Mouse (Mus musculus) forebrain, embryonic 11.5 days (tissue): ENCODE measurements around the gene M1ap. TPM values are rescaled to one million over a fixed set of nuclear protein-coding genes. Genes with fewer than 3 reads are reported as not detected.

ENCODE experiments used
- ATAC-seq: fragments of 200-750 bp; cut with Nextera tagmentation; replicated peaks from 2 replicates; pipeline ENCODE4 v1.8.0; 2017; ENCODE audit warnings: moderate TSS enrichment; ENCODE audit not compliant: low FRiP score
- DNase-seq: peaks from one replicate; pipeline ENCODE4 v3.0.0-alpha.2; 2017; ENCODE audit warnings: low spot score
- H3K27ac ChIP-seq: fragments of 300-500 bp; sonication (generic); 2 replicates; pipeline ENCODE4 v1.5.1; 2014; ENCODE audit warnings: low read depth, low read length
- H3K27me3 ChIP-seq: fragments of 300-500 bp; sonication (generic); 2 replicates; pipeline ENCODE4 v1.6.1; 2014; ENCODE audit warnings: mild to moderate bottlenecking, low read length, mixed read lengths; ENCODE audit not compliant: control insufficient read depth, insufficient read depth
- H3K36me3 ChIP-seq: fragments of 300-500 bp; sonication (generic); 2 replicates; pipeline ENCODE4 v1.6.1; 2014; ENCODE audit warnings: mild to moderate bottlenecking, low read length, moderate library complexity, mixed read lengths; ENCODE audit not compliant: control insufficient read depth, insufficient read depth
- H3K4me1 ChIP-seq: fragments of 300-500 bp; sonication (generic); replicated peaks from 2 replicates; pipeline ENCODE4 v1.6.1; 2014; ENCODE audit warnings: low read length, mixed read lengths; ENCODE audit not compliant: control insufficient read depth, insufficient read depth
- H3K4me2 ChIP-seq: fragments of 300-500 bp; sonication (generic); 2 replicates; pipeline ENCODE4 v1.6.1; 2014; ENCODE audit warnings: low read depth, mild to moderate bottlenecking, low read length, moderate library complexity, mixed read lengths; ENCODE audit not compliant: severe bottlenecking
- H3K4me3 ChIP-seq: fragments of 300-500 bp; sonication (generic); 2 replicates; pipeline ENCODE4 v1.5.1; 2014; ENCODE audit warnings: low read depth, low read length
- H3K9ac ChIP-seq: fragments of 300-500 bp; sonication (generic); 2 replicates; pipeline ENCODE4 v1.6.1; 2014; ENCODE audit warnings: low read length
- H3K9me3 ChIP-seq: fragments of 300-500 bp; sonication (generic); 2 replicates; pipeline ENCODE4 v1.6.1; 2016; ENCODE audit warnings: low read length, mixed read lengths; ENCODE audit not compliant: control insufficient read depth
- WGBS: fragments of 180-500 bp; shearing (Covaris S2); extraction: QIAGEN DNeasy Blood & Tissue Kit; methylation state at CpG from one replicate; pipeline ENCODE4 v1.1.7; 2014; 5-methylcytosine and 5-hydroxymethylcytosine counted together
- polyA plus RNA-seq: library from polyadenylated mRNA; unstranded; fragments of >200 nt; fragmentation: Nextera tagmentation; extraction: Ambion mirVana; gene quantifications from 2 replicates; pipeline ENCODE4 v1.2.1, GENCODE M21; 2014

The M1ap gene
- polyA plus RNA-seq, 1 experiment from 2014 or later = 0.39 TPM

DNA sequence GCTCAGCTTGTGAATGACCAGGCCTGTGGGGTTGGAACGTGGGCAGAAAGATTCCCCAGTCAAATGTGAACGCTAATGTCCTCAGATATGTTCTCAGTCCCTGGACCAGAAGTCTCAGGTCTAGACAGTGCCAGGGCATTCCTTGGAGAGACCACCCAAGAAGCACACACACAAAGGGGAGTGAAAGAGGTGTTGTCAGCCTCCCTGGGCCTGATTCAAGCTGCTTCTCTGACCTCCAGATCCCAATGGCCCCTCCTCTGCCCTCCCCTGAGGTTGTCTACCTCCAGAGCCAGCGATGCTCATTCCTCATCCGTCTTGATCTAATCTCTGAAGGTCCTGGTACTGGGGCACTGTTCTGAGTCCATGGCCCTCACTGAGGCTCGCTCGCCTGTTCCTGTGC, 96.9 kb downstream of the M1ap start:
- Histone ChIP-seq H3K4me1 (no peaks in the 10 kb centered on the region; the same call in 1 of the 2 replicates), H3K9ac (no peak overlapping the region), H3K27me3 (no peaks in the 10 kb centered on the region), H3K36me3 (no peaks in the 10 kb centered on the region), H3K9me3 (no peaks in the 10 kb centered on the region), H3K4me2 (no peak overlapping the region), H3K27ac (no peak overlapping the region), H3K4me3 (no peak overlapping the region)
- DNase-seq = no peak
- 78% methylated on average over 6 of the region's 6 CpGs for WGBS
- no peak for ATAC-seq

- H3K36me3 ChIP-seq = no peaks in the 10 kb centered on the region
- DNase-seq (no peak), ATAC-seq (no peak)
- H3K4me1 ChIP-seq = no peaks in the 10 kb centered on the region; the same call in 1 of the 2 replicates
- 90% methylated on average over 5 of the region's 5 CpGs for WGBS
- no peak overlapping the region for H3K4me2 ChIP-seq
- H3K4me3 ChIP-seq = no peak overlapping the region
- H3K9me3 ChIP-seq = no peaks in the 10 kb centered on the region
- H3K27me3 ChIP-seq = no peaks in the 10 kb centered on the region
- no peak overlapping the region for H3K27ac ChIP-seq
- no peak overlapping the region for H3K9ac ChIP-seq
Observed at GRCm38 (mm10) chr6:83043993-83044392, 97.3 kb downstream of the M1ap start.

GRCm38 (mm10) chr6:83044742-83045141, 98.0 kb downstream of the M1ap start:
- H3K9me3 ChIP-seq = no peaks in the 10 kb centered on the region
- H3K36me3 ChIP-seq = no peaks in the 10 kb centered on the region
- no peaks in the 10 kb centered on the region for H3K27me3 ChIP-seq
- H3K27ac ChIP-seq = no peak overlapping the region
- DNase-seq (no peak), ATAC-seq (no peak)
- H3K4me3 ChIP-seq = no peak overlapping the region
- H3K9ac ChIP-seq = no peak overlapping the region
- no peaks in the 10 kb centered on the region; the same call in 1 of the 2 replicates for H3K4me1 ChIP-seq
- no peak overlapping the region for H3K4me2 ChIP-seq
- WGBS = 81% methylated on average over 9 of the region's 9 CpGs

- H3K27ac ChIP-seq = no peak overlapping the region
- H3K27me3 ChIP-seq = no peaks in the 10 kb centered on the region
- no peak overlapping the region for H3K4me3 ChIP-seq
- H3K4me2 ChIP-seq = no peak overlapping the region
- DNase-seq (no peak), ATAC-seq (no peak)
- no peaks in the 10 kb centered on the region for H3K9me3 ChIP-seq
- peaks cover 6% of the 10 kb centered on the region; the same call in 1 of the 2 replicates for H3K4me1 ChIP-seq
- peaks cover 2% of the 10 kb centered on the region; the same call in 1 of the 2 replicates for H3K36me3 ChIP-seq
- no peak overlapping the region for H3K9ac ChIP-seq
- 75% methylated on average over 10 of the region's 10 CpGs for WGBS
Observed at GRCm38 (mm10) chr6:83049367-83049766, 102.7 kb downstream of the M1ap start.

- DNase-seq = peak; percentile 67
- WGBS = 3% methylated on average over 26 of the region's 26 CpGs
- peak; percentile 2; the same call in 1 of the 2 replicates for ATAC-seq
- Histone ChIP-seq H3K27ac (peak overlapping the region; percentile 31; the same call in 1 of the 2 replicates), H3K27me3 (no peaks in the 10 kb centered on the region), H3K4me1 (peaks cover 11% of the 10 kb centered on the region), H3K9ac (peak overlapping the region; percentile 90), H3K4me3 (peak overlapping the region; percentile 98), H3K9me3 (no peaks in the 10 kb centered on the region), H3K36me3 (peaks cover 2% of the 10 kb centered on the region; the same call in 1 of the 2 replicates), H3K4me2 (peak overlapping the region; percentile 84)
Observed at GRCm38 (mm10) chr6:83053136-83053960, 106.6 kb downstream of the M1ap start.

DNA sequence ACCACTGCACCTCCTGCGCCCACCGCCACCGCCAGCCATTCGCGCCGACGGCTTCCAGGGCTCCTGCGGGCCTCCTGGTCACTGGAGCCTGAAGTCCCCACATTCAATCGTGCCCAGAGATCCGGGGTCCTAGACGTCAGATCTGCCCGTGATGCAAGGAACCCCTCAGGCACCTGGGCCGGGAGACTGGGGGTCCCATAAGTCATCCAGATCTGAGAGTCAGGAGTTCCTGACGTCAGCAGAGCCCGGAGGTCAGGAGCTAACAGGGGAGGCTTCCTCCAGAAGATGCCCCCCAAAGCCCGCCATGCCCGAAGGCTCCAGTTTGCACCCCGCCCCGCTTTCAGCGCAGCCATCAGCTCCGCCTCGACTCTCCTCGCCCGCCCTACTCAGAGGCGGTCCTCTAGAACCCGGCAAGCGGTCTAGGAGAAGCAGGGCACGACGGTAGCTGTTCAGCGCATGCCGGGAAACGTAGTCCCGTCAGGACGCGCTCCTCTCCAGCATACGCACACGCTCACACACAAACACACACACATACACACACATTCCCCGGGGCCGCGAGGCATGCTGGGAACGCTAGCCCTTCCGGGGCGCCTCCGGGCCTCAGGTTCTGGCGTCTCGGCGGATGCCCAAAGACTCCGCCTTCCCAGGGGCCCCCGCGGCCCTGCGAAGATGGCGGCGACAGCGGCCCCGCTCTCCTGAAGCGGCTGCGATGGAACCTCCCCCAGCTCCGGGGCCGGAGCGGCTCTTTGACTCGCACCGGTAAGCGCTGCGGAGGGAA, 107.6 kb downstream of the M1ap start, which contains the start of gene Aup1:
Gene Aup1 (plus strand): TSS at position 448 of the 778 bp plus-strand sequence.
- Histone ChIP-seq H3K4me1 (peaks cover 11% of the 10 kb centered on the region), H3K4me3 (peak within 1 kb of the TSS; percentile 98), H3K36me3 (peaks cover 2% of the 10 kb centered on the region; the same call in 1 of the 2 replicates), H3K9me3 (no peaks in the 10 kb centered on the region), H3K27me3 (no peaks in the 10 kb centered on the region), H3K27ac (peak within 1 kb of the TSS; percentile 70), H3K9ac (peak within 1 kb of the TSS; percentile 90), H3K4me2 (peak within 1 kb of the TSS; percentile 84)
- under 1% methylated on average over 59 of the region's 64 CpGs for whole genome bisulfite sequencing
- DNase-seq = peak; percentile 99
- ATAC-seq = peak; percentile 96

DNA sequence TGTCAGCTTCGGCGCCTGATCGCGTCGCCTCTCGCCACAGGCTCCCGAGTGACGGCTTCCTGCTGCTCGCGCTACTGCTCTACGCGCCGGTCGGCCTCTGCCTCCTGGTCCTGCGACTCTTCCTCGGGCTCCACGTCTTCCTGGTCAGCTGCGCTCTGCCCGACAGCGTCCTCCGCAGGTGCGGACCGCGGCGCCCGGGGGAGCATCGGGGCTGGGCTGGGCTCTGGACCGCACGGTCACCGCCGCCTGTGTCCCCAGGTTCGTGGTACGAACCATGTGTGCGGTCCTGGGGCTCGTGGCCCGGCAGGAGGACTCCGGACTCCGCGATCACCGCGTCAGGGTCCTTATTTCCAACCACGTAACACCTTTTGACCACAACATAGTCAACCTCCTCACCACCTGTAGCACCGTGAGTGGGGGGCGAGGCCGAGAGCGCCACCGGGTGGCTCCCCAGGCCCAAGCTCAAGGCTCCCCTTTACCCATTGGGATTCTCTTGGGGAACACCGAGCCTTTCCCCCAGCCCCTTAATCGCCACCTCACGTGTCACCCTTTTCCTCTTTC, 108.2 kb downstream of the M1ap start, which contains the start of gene Htra2:
Gene Htra2 (minus strand): TSS at position 403 of the 561 bp plus-strand sequence.
- ATAC-seq (peak; percentile 37), DNase-seq (no peak)
- H3K4me2 ChIP-seq = peak within 1 kb of the TSS; percentile 84
- peak within 1 kb of the TSS; percentile 98 for H3K4me3 ChIP-seq
- H3K27me3 ChIP-seq = no peaks in the 10 kb centered on the region
- H3K27ac ChIP-seq = peak within 1 kb of the TSS; percentile 70
- H3K36me3 ChIP-seq = peaks cover 2% of the 10 kb centered on the region; the same call in 1 of the 2 replicates
- WGBS = under 1% methylated on average over 50 of the region's 50 CpGs
- peaks cover 11% of the 10 kb centered on the region for H3K4me1 ChIP-seq
- H3K9me3 ChIP-seq = no peaks in the 10 kb centered on the region
- peak within 1 kb of the TSS; percentile 90 for H3K9ac ChIP-seq

DNA sequence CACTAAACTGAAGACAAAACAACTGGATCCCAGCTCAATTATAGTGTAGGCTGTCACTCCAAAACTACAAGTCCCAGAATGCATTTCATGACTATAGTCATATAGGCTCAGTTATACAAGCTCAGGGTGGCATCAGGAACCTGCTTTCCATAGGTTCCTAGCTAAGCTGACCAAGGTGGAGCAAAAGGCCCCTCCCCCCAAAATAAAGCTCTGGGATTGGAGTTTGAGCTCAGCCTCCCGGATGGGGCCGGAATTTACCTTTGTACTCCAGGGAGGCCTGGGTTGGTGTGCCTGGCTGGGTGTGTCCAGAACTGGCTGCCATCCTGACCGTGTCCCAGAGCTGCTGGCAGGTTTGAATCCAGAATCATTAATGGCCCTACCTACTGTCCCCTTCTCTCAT, 111.1 kb downstream of the M1ap start, which contains the start of gene Dqx1:
Gene Dqx1 (plus strand): TSS at position 55 of the 400 bp plus-strand sequence.
- ATAC-seq = no peak
- 49% methylated on average over 3 of the region's 3 CpGs for WGBS
- Histone ChIP-seq H3K4me3 (no peak within 1 kb of the TSS), H3K4me2 (no peak within 1 kb of the TSS), H3K36me3 (no peaks in the 10 kb centered on the region), H3K27ac (no peak within 1 kb of the TSS), H3K27me3 (peaks cover 5% of the 10 kb centered on the region; the same call in 1 of the 2 replicates), H3K9me3 (no peaks in the 10 kb centered on the region), H3K4me1 (peaks cover 11% of the 10 kb centered on the region), H3K9ac (no peak within 1 kb of the TSS)
- DNase-seq = no peak
